Mouse (Mus musculus) heart, postnatal 36 days (tissue): Measurements from ENCODE around the gene Crot. TPM values are rescaled to one million over a fixed set of nuclear protein-coding genes. Genes with fewer than 3 reads are reported as not detected.
"Not testable (repeated sequence)": the region's sequence is repeated elsewhere in the genome, so short reads cannot be mapped to it uniquely, and the experiment has no call there.

ENCODE experiments used
- DNase-seq, 2 experiments: peaks; one replicate each; pipeline ENCODE4 v3.0.0; 2021 to 2022
- intact Hi-C: fragments of 180-260 bp; cut with DNase I; formaldehyde crosslinking; loops from one replicate; pipeline ENCODE4 v1.15.1; 2025
- total RNA-seq, 2 experiments: library from RNA; stranded (reverse); gene quantifications; 2 replicates each; pipeline ENCODE4 v1.2.3; 2021

Gene Crot
- 10 to 100 TPM; 24.5 to 26.0 TPM for total RNA-seq

DNA sequence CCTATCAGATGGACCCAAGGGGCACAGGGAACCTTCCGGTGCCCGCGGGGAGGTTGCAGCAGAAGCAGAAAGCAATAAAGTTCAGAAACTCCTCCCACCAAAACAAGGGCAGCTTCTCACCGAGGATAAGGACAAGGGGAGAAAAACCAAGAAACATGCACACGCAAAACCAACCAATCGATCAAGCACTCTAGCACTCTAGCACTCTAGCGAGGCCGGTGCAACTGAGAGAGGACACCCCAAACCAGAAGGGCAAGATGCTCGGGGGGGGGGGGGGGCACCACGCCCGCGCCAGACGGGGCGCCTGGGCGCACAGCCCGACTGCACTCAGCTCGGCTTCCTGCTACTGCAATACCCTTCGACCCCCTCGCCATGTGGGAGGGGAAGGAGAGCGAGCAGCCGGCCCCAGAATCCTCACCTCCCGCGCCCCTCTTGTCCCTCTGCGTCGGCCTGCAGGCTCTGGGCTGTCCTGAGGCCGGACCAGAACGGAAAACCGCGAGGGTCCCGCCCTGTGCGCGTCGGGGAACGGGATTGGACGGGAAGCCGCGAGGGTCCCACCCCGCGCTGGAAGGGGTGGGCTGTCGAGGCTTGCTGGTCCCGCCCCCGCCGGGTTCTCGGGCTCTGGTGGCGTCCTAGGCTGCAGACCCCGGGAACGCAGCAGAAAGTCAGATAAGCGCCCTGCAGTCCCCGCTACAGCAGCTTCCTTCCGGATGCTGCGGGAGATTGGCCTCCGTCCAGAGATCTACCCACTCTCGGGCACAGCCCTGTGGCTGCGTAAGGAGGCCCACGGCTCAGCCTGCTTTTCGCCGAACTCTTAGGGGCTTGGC, at the start of gene Crot:
TSS of gene Crot (minus strand) at position 639 of the 827 bp plus-strand sequence.
- intact Hi-C loops: loop anchor here (2.0 to 10.0 kb wide), 6 partner anchors 58 to 942 kb away; partner anchors contain the start of genes Dbf4, Dmtf1, Slc25a40 and Tmem243

GRCm38 (mm10) chr5:9045904-9046303, 48.8 kb upstream of the Crot start:
- intact Hi-C loops: loop anchor here (10.0 kb wide), 1 partner anchor 101 kb away; no protein-coding TSS in a partner anchor
- no peak for DNase-seq

More for the DNA sequence above, at the start of gene Crot:
- DNase-seq: peak; percentile 92 to 95

GRCm38 (mm10) chr5:9044821-9045220, 47.7 kb upstream of the Crot start:
- intact Hi-C loops: loop anchor here (10.0 kb wide), 1 partner anchor 100 kb away; no protein-coding TSS in a partner anchor

DNA sequence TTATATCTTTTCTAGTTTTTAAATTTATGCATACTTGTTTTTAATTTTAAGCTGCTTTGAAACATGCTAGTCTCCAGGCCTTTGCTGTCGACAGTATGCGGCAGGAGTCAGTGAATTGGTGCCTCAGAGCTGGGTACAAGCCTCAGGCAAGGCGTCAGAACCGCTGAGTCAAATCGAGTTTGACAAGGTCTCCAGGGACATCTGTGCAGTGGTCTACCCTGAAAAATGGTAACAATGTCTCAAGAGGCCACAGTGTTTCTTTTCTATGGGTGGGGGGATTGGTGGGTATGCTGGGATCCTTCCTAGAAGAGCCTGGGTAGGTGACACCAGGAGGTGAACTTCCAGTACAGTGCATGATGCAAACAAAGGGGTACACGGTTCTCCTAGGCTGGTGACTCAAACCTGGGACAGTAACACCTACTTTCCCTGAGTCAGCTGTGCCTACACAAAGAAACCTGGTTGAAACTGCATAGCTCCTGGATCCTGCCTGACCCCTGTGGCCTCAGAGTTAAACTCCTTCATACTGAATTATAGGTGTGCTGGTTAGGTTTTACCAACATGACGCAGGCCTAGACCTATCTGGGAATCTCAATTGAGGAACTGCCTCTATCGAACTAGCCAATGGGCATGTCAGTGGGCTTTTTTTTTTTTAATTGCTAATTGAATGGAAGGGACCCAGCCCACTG, 46.6 kb upstream of the Crot start:
- intact Hi-C loops: loop anchor here (10.0 kb wide), 1 partner anchor 99 kb away; no protein-coding TSS in a partner anchor
- DNase-seq: no peak

More at GRCm38 (mm10) chr5:9044821-9045220, 47.7 kb upstream of the Crot start:
- DNase-seq: no peak

GRCm38 (mm10) chr5:9042721-9043416, 45.7 kb upstream of the Crot start:
- DNase-seq: no peak
- intact Hi-C loops: loop anchor here (10.0 kb wide), 1 partner anchor 98 kb away; no protein-coding TSS in a partner anchor

DNA sequence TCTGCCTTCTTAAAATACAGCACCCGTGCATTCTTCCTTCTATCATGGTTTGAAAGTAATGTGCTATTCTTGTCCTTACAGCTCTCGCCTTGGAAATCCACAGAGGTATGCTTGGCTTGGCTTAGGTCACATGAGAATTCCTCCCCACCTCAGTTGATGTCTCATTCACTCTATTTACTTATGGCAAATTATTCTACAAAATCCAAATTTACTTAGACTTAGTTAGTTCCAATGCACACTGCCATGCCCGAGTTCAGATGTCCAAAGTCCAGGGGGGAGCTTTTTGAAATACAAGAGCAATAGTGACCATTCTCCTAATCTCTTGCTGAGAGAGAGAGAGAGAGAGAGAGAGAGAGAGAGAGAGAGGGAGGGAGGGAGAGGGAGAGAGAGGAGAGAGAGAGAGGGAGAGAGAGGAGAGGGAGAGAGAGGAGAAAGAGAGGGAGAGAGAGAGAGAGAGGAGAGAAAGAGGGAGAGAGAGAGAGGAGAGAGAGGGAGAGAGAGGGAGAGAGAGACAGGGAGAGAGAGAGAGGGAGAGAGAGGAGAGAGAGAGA, 43.6 kb upstream of the Crot start:
- intact Hi-C loops: loop anchor here (10.0 kb wide), 1 partner anchor 96 kb away; no protein-coding TSS in a partner anchor
- no peak for DNase-seq

- intact Hi-C loops: loop anchor here (10.0 kb wide), 1 partner anchor 95 kb away; no protein-coding TSS in a partner anchor
- no peak for DNase-seq
These were observed 42.9 kb upstream of the Crot start for GRCm38 (mm10) chr5:9039978-9040377.

DNA sequence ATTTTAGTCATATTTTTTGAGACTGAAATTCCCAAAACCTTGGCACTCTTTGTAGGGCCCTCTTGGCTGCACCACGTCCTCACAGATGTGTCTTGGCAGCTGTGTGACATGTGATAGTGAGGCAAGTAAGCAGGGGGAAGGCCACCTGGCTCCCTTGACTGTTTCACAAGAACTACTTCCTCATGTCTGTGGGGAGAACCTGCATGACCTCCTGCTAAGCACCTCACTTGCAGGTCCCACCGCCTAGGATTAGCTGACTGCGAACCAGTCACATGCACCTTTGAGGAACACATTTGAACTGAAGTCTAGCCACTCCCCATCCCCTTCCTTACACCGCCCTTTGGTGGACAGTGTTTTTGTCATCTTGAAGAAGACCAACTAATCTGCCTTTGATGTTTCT, 40.2 kb upstream of the Crot start:
- no peak for DNase-seq
- intact Hi-C loops: no loop called here

DNA sequence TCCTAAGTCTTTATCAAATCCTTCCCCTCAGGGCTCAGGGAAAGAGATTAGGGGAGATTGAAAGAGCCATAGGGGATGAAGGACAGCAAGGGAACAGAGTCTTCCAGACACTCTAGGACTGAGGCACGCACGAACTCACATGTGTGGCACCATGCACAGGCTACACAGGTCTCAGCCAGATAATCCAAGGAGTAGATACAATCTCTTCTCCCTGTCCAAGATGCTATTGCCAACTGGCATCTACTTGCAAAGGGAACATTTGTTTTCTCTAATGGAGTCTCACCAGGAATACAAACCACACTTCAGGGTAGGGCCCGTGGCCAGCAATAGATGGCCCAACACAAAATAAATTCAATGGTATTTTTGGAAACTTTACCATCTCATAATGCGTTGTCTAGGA, 38.3 kb upstream of the Crot start:
- DNase-seq: no peak
- intact Hi-C loops: no loop called here

- intact Hi-C loops: no loop called here
- DNase-seq: no peak
These were observed 37.4 kb upstream of the Crot start for GRCm38 (mm10) chr5:9034535-9034934.

GRCm38 (mm10) chr5:9033843-9034242, 36.7 kb upstream of the Crot start:
- no peak for DNase-seq
- intact Hi-C loops: no loop called here

- intact Hi-C loops: no loop called here
- DNase-seq: no peak
These were observed 35.5 kb upstream of the Crot start for GRCm38 (mm10) chr5:9032641-9033040.

DNA sequence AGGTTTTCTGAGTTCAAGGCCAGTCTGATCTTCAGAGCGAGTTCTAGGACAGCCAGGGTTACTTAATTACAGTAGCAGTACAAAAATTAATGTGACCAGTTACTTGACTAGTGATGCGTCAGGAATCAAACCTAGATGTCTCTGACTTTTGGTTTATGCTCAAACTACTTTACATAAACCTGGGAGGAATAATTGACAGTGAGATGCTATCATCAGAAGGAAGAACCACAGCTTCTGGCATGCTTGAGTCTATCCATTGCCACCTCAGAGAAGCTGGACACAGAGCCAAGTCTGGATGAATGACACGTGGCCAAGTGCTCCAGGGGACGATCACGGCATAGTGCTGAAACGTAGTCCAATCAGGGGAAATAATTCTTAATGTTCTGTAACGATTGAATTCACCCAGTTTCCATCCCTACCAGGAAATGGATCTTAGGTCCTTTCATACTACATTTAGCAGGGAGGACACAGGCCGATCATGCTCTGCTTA, 35.0 kb upstream of the Crot start:
- DNase-seq: no peak
- intact Hi-C loops: no loop called here

DNA sequence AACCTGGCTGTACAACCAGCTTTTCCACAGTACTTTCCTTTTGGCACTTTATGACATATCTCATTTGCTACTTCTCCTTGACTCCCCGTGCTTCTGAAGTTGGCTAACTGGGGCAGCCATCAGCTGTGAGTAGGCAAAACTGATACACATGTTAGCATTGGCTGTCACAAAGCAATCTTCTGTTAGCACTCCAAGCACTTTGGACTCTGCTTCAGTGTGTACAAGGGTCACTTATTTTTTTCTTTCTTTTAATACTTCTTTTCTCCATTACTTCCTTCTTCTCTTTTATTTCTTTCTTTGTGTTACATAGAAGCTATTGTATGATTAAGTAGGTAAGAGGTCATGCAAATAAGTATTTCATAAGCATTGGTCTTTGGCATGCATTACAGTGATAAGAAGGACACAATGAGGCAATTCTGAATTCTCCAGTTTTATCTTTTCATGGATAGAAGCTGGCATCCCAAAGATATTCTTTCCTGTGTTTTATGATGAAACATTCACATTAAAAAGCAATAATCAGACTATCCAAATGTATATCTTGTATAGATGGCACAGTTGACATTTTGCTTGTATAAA, 31.2 kb upstream of the Crot start:
- intact Hi-C loops: no loop called here
- no peak for DNase-seq

DNA sequence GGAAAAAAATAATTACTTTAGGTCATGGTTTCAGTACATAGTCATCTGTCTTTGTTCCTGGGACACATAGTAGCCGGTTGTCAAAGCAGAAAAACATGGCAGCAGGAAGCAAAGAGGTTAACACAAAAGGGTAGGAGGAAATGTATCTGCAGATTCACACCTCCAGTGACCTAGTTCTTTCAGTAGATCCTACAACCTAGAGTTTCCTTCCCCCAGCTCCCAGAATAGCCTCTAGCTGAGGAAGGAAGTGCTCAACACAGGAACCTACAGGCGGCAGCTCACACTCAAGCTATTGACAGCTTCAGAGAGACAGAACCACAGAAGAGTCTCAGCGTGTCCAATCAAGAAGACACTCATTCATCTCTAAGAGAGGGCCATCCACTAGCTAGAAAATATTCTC, 18.2 kb upstream of the Crot start:
- no peak for DNase-seq
- intact Hi-C loops: no loop called here

GRCm38 (mm10) chr5:9014774-9015173, 17.6 kb upstream of the Crot start:
- intact Hi-C loops: no loop called here
- DNase-seq: no peak

GRCm38 (mm10) chr5:9011374-9011773, 14.2 kb upstream of the Crot start:
- intact Hi-C loops: no loop called here
- no peak for DNase-seq

DNA sequence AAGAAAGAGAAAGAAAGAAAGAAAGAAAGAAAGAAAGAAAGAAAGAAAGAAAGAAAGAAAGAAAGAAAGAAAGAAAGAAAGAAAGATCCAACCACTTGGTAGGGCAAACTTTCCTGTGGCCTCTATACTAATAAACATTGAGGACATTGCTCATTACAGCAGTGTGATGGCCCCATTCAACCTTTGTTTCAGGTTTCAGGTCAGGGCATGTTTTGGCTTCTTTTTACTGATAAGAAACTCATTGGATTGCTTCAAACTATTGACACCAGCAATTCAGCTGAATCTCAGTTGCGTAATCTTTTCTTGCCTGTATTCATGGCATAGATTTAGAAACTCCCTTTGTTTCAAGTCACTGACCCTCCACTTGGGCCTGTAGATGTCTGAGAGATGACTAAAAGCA, 13.0 kb upstream of the Crot start:
- intact Hi-C loops: no loop called here
- DNase-seq: no peak

DNA sequence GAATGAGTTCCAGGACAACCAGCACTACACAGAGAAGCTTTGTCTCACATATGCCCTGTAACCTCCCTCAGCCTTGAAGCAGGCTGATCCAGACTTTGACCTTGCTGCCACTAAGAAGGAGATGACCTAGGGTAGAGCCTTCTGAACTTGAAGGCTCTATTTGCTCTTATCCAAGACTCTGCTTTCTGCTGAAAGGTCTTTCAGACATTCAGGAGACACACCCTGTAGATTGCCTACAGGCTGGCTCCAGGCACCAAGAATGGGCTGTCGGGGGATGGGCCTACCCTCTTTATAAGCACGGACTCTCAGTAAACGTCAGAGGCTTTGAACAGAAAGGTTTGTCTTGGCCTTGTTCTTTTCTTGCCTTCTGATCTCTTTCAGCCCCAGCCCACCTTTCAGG, 9.5 kb upstream of the Crot start:
- DNase-seq, intact Hi-C loops: not testable (repeated sequence)

GRCm38 (mm10) chr5:9000006-9000405, 2.9 kb upstream of the Crot start:
- DNase-seq, intact Hi-C loops: not testable (repeated sequence)
